In genomic region chr3:145032676-145033075, GRCm38 (mm10) we compare ENCODE assay signal across 34 mouse cellular contexts. TPM values are rescaled to one million over a fixed set of nuclear protein-coding genes. Genes with fewer than 3 reads are reported as not detected.
DNase-seq lines count a peak whose midpoint lies in the region; ATAC-seq and TF ChIP-seq lines count a peak whose summit lies in the region.
"Had no signal": no experiment of that assay in that cellular context is flagged by ENCODE, and none has a peak within 500 bp of the region (broad histone marks: within the 10 kb centered on the region; RNA-seq: fewer than 3 reads in every experiment).

Gene Clca1 (minus strand): TSS chr3:145032776.

- TF ChIP-seq EP300 in stomach, postnatal 0 days (optimal IDR thresholded peaks at IDR 0.05), result no peak

- DNase-seq in A20 (ENCODE audit: low read depth, low spot score), result peak; percentile 75
- no peak for DNase-seq in large intestine, adult 2 months (ENCODE audit: low read depth, low spot score)
- no peak for DNase-seq in stomach, postnatal 0 days (ENCODE audit: low spot score)
- no peak for DNase-seq in left cerebral cortex, postnatal 4 days
- DNase-seq in layer of hippocampus, adult 9-10 months (ENCODE audit: low spot score), result no peak
- DNase-seq: adrenal gland, adult 2 months; adrenal gland, postnatal 14 days; cerebellum, adult 11 months; cerebellum, adult 2 months; cerebellum, adult 9-11 months; cerebellum, postnatal 25 days; forebrain, postnatal 0 days; gastrocnemius, postnatal 25 days; heart, adult 2 months; heart, postnatal 10 days; heart, postnatal 36 days had no signal

- no peak within 1 kb of the TSS for H3K4me2 ChIP-seq in intestine, embryonic 15.5 days (replicated peaks)
- H3K4me2 ChIP-seq in stomach, postnatal 0 days (replicated peaks; ENCODE audit: low read depth), result no peak within 1 kb of the TSS
- no peak within 1 kb of the TSS for H3K4me2 ChIP-seq in heart, embryonic 12.5 days
- H3K4me2 ChIP-seq: embryonic facial prominence, embryonic 12.5 days; embryonic facial prominence, embryonic 15.5 days; heart, embryonic 15.5 days; hindbrain, embryonic 13.5 days had no signal

- ATAC-seq in intestine, embryonic 15.5 days, result no peak
- no peak for ATAC-seq in stomach, postnatal 0 days (ENCODE audit: low FRiP score, low TSS enrichment)
- ATAC-seq in heart, embryonic 12.5 days (ENCODE audit: insufficient number of reproducible peaks, low FRiP score), result no peak
- ATAC-seq: CD4-positive, CD25-positive, alpha-beta regulatory T cell, adult 4 months; forebrain, embryonic 14.5 days; forebrain, postnatal 0 days; hindbrain, embryonic 16.5 days had no signal

- TF ChIP-seq CTCF in stomach, postnatal 0 days (IDR thresholded peaks at IDR 0.05; ENCODE audit: low read depth), result no peak

- intact Hi-C loops in left cerebral cortex, postnatal 4 days (cut with DNase I), result no loop called here

- H3K4me3 ChIP-seq in intestine, embryonic 15.5 days (replicated peaks), result no peak within 1 kb of the TSS
- no peak within 1 kb of the TSS for H3K4me3 ChIP-seq in stomach, postnatal 0 days (ENCODE audit: low read depth, low read length)
- H3K4me3 ChIP-seq in heart, embryonic 12.5 days, result no peak within 1 kb of the TSS
- H3K4me3 ChIP-seq: embryonic facial prominence, embryonic 12.5 days; embryonic facial prominence, embryonic 15.5 days; heart, adult 2 months; heart, embryonic 10.5 days; heart, embryonic 15.5 days; hindbrain, embryonic 10.5 days; hindbrain, embryonic 13.5 days had no signal

- no peak within 1 kb of the TSS for H3K9ac ChIP-seq in intestine, embryonic 15.5 days
- H3K9ac ChIP-seq in stomach, postnatal 0 days (ENCODE audit: low read length), result no peak within 1 kb of the TSS
- H3K9ac ChIP-seq in heart, embryonic 12.5 days, result no peak within 1 kb of the TSS
- H3K9ac ChIP-seq: embryonic facial prominence, embryonic 12.5 days; embryonic facial prominence, embryonic 15.5 days; forebrain, postnatal 0 days; heart, embryonic 15.5 days; hindbrain, embryonic 13.5 days had no signal

- H3K4me1 ChIP-seq in intestine, embryonic 15.5 days (replicated peaks), result no peaks in the 10 kb centered on the region
- H3K4me1 ChIP-seq in stomach, postnatal 0 days (replicated peaks; ENCODE audit: control insufficient read depth, insufficient read depth), result no peaks in the 10 kb centered on the region
- H3K4me1 ChIP-seq in heart, embryonic 12.5 days (replicated peaks), result no peaks in the 10 kb centered on the region
- H3K4me1 ChIP-seq: embryonic facial prominence, embryonic 12.5 days; embryonic facial prominence, embryonic 15.5 days; heart, embryonic 10.5 days; heart, embryonic 15.5 days; hindbrain, embryonic 10.5 days; hindbrain, embryonic 13.5 days had no signal

- no peaks in the 10 kb centered on the region for H3K36me3 ChIP-seq in intestine, embryonic 15.5 days
- H3K36me3 ChIP-seq in stomach, postnatal 0 days (ENCODE audit: control insufficient read depth, insufficient read depth, low read length), result no peaks in the 10 kb centered on the region
- no peaks in the 10 kb centered on the region for H3K36me3 ChIP-seq in heart, embryonic 12.5 days
- H3K36me3 ChIP-seq: embryonic facial prominence, embryonic 12.5 days; embryonic facial prominence, embryonic 15.5 days; heart, embryonic 10.5 days; heart, embryonic 15.5 days; hindbrain, embryonic 10.5 days; hindbrain, embryonic 13.5 days had no signal

- H3K27ac ChIP-seq in intestine, embryonic 15.5 days, result no peak within 1 kb of the TSS
- no peak within 1 kb of the TSS for H3K27ac ChIP-seq in stomach, postnatal 0 days (replicated peaks)
- H3K27ac ChIP-seq in heart, embryonic 12.5 days (ENCODE audit: poor library complexity, severe bottlenecking), result no peak within 1 kb of the TSS
- H3K27ac ChIP-seq: embryonic facial prominence, embryonic 12.5 days; embryonic facial prominence, embryonic 15.5 days; heart, adult 2 months; heart, embryonic 10.5 days; heart, embryonic 15.5 days; hindbrain, embryonic 10.5 days; hindbrain, embryonic 13.5 days had no signal

- no peaks in the 10 kb centered on the region for H3K27me3 ChIP-seq in intestine, embryonic 15.5 days (replicated peaks)
- no peaks in the 10 kb centered on the region for H3K27me3 ChIP-seq in stomach, postnatal 0 days (ENCODE audit: control insufficient read depth, insufficient read depth, low read length)
- H3K27me3 ChIP-seq in heart, embryonic 12.5 days (replicated peaks), result no peaks in the 10 kb centered on the region
- H3K27me3 ChIP-seq: embryonic facial prominence, embryonic 12.5 days; embryonic facial prominence, embryonic 15.5 days; heart, embryonic 15.5 days; hindbrain, embryonic 13.5 days had no signal

- no peaks in the 10 kb centered on the region for H3K9me3 ChIP-seq in intestine, embryonic 15.5 days
- no peaks in the 10 kb centered on the region for H3K9me3 ChIP-seq in stomach, postnatal 0 days (ENCODE audit: control insufficient read depth, low read length)
- no peaks in the 10 kb centered on the region for H3K9me3 ChIP-seq in heart, embryonic 12.5 days (replicated peaks)
- H3K9me3 ChIP-seq: embryonic facial prominence, embryonic 12.5 days; embryonic facial prominence, embryonic 15.5 days; heart, embryonic 10.5 days; heart, embryonic 15.5 days; hindbrain, embryonic 10.5 days; hindbrain, embryonic 13.5 days had no signal

RNA-seq across cellular contexts. Expression of gene Clca1, which starts in this region (rescaled TPM):
- 32.6 and 55.4 TPM in 2 replicates for polyA plus RNA-seq in intestine, embryonic 15.5 days (2015; fragmentation: Nextera tagmentation; extraction: Ambion mirVana)
- 539 and 585 TPM in 2 replicates for polyA plus RNA-seq in large intestine, adult 2 months (2012; rRNA removed)
- polyA plus RNA-seq in stomach, postnatal 0 days (2015; fragmentation: Nextera tagmentation; extraction: Ambion mirVana), result 6.8 and 20.2 TPM in 2 replicates
- not detected for total RNA-seq in left cerebral cortex, postnatal 4 days (2021)
- not detected in 2 replicates for polyA plus RNA-seq in heart, embryonic 12.5 days (2016; fragmentation: Nextera tagmentation; extraction: Ambion mirVana)
- total RNA-seq: adrenal gland, adult 2 months; adrenal gland, postnatal 14 days; adrenal gland, postnatal 4 days; common myeloid progenitor, adult 5-6 weeks; forebrain, postnatal 0 days; gastrocnemius, adult 8-10 months; gastrocnemius, postnatal 25 days; granulocyte monocyte progenitor cell, adult 5-6 weeks; heart, adult 2 months; heart, postnatal 10 days; heart, postnatal 36 days; MEL had no signal
- polyA plus RNA-seq: adrenal gland, adult 2 months; C2C12; CD4-positive, CD25-positive, alpha-beta regulatory T cell, adult 4 months; cerebellum, adult 2 months; forebrain, embryonic 11.5 days; forebrain, embryonic 14.5 days; forebrain, postnatal 0 days; heart, embryonic 15.5 days; hindbrain, embryonic 10.5 days; hindbrain, embryonic 13.5 days; hindbrain, embryonic 16.5 days had no signal
